Mouse (Mus musculus): Measurements from ENCODE around the gene Chrna9.
"Not testable (repeated sequence)": the region's sequence is repeated elsewhere in the genome, so short reads cannot be mapped to it uniquely, and the experiment has no call there.

Chrna9 gene

GRCm38 (mm10) chr5:65959893-65960596 lies 25.3 kb downstream of the Chrna9 start:
- DNase-seq = no peak

GRCm38 (mm10) chr5:65960597-65960950 lies 25.9 kb downstream of the Chrna9 start:
- no peak for DNase-seq

GRCm38 (mm10) chr5:65963291-65963690 lies 28.6 kb downstream of the Chrna9 start:
- no peak for DNase-seq

- no peak for DNase-seq
These were observed 31.1 kb downstream of the Chrna9 start for GRCm38 (mm10) chr5:65965771-65966279.

- DNase-seq = no peak
These were observed 32.4 kb downstream of the Chrna9 start for GRCm38 (mm10) chr5:65967091-65967490.

GRCm38 (mm10) chr5:65968004-65968403 lies 33.3 kb downstream of the Chrna9 start:
- DNase-seq = no peak

GRCm38 (mm10) chr5:65973189-65973588 lies 38.5 kb downstream of the Chrna9 start:
- DNase-seq = no peak

- no peak for DNase-seq
These were observed 41.0 kb downstream of the Chrna9 start for GRCm38 (mm10) chr5:65975731-65976130.

GRCm38 (mm10) chr5:65986426-65986825 lies 51.7 kb downstream of the Chrna9 start:
- DNase-seq = no peak

- DNase-seq = not testable (repeated sequence)
These were observed 52.3 kb downstream of the Chrna9 start for GRCm38 (mm10) chr5:65987004-65987403.

- no peak for DNase-seq
These were observed 56.5 kb downstream of the Chrna9 start for GRCm38 (mm10) chr5:65991191-65991590.

- DNase-seq = peak; percentile 73
These were observed 59.9 kb downstream of the Chrna9 start for GRCm38 (mm10) chr5:65994643-65995042.

GRCm38 (mm10) chr5:65997813-65998212 lies 63.1 kb downstream of the Chrna9 start:
- DNase-seq = no peak

GRCm38 (mm10) chr5:65999106-65999505 lies 64.4 kb downstream of the Chrna9 start:
- DNase-seq = no peak

GRCm38 (mm10) chr5:66000074-66000473 lies 65.4 kb downstream of the Chrna9 start:
- DNase-seq = peak; percentile 88

- no peak for DNase-seq
These were observed 65.9 kb downstream of the Chrna9 start for GRCm38 (mm10) chr5:66000567-66001125.

- no peak for DNase-seq
These were observed 66.5 kb downstream of the Chrna9 start for GRCm38 (mm10) chr5:66001232-66001631.

GRCm38 (mm10) chr5:66004134-66004925 lies 69.6 kb downstream of the Chrna9 start, which contains the start of gene 9130230L23Rik:
Gene 9130230L23Rik, minus strand, starts transcription at chr5:66004285.
- no peak for DNase-seq

- DNase-seq = peak; percentile 63
These were observed 70.4 kb downstream of the Chrna9 start for GRCm38 (mm10) chr5:66005041-66005678.

GRCm38 (mm10) chr5:66008245-66008967 lies 73.7 kb downstream of the Chrna9 start:
- no peak for DNase-seq

- peak; percentile 65 for DNase-seq
These were observed 79.3 kb downstream of the Chrna9 start for GRCm38 (mm10) chr5:66013999-66014398.

GRCm38 (mm10) chr5:66014437-66014836 lies 79.7 kb downstream of the Chrna9 start:
- DNase-seq = peak; percentile 78

Measured in kidney, adult 11 months (tissue).